Mouse (Mus musculus) heart, embryonic 16.5 days (tissue): ENCODE measurements around the gene Col26a1. TPM values are rescaled to one million over a fixed set of nuclear protein-coding genes. Genes with fewer than 3 reads are reported as not detected.

Source experiments
- ATAC-seq: fragments of 200-750 bp; cut with Nextera tagmentation; replicated peaks from 2 replicates; pipeline ENCODE4 v1.8.0; 2017; ENCODE audit warnings: moderate number of reproducible peaks; ENCODE audit not compliant: insufficient read depth, low FRiP score; ENCODE audit errors: extremely low read depth
- H3K27ac ChIP-seq: fragments of 300-500 bp; sonication (generic); 2 replicates; pipeline ENCODE4 v1.5.1; 2014; ENCODE audit warnings: mild to moderate bottlenecking, low read length, control low read depth, moderate library complexity
- H3K27me3 ChIP-seq: fragments of 300-500 bp; sonication (generic); 2 replicates; pipeline ENCODE4 v1.6.1; 2014; ENCODE audit warnings: low read length, mixed read lengths; ENCODE audit not compliant: control insufficient read depth, insufficient read depth
- H3K36me3 ChIP-seq: fragments of 300-500 bp; sonication (generic); 2 replicates; pipeline ENCODE4 v1.6.1; 2014; ENCODE audit not compliant: control insufficient read depth, insufficient read depth
- H3K4me1 ChIP-seq: fragments of 300-500 bp; sonication (generic); 2 replicates; pipeline ENCODE4 v1.6.1; 2014; ENCODE audit warnings: low read length, mixed read lengths; ENCODE audit not compliant: control insufficient read depth, insufficient read depth
- H3K4me2 ChIP-seq: fragments of 300-500 bp; sonication (generic); 2 replicates; pipeline ENCODE4 v1.6.1; 2014; ENCODE audit warnings: low read depth, mild to moderate bottlenecking, control low read depth, low read length
- H3K4me3 ChIP-seq: fragments of 300-500 bp; sonication (generic); 2 replicates; pipeline ENCODE4 v1.5.1; 2014; ENCODE audit warnings: mild to moderate bottlenecking, control low read depth, low read length
- H3K9ac ChIP-seq: fragments of 300-500 bp; sonication (generic); 2 replicates; pipeline ENCODE4 v1.6.1; 2014; ENCODE audit warnings: low read length, control low read depth
- H3K9me3 ChIP-seq: fragments of 300-500 bp; sonication (generic); replicated peaks from 2 replicates; pipeline ENCODE4 v1.6.1; 2016; ENCODE audit warnings: low read length; ENCODE audit not compliant: control insufficient read depth
- WGBS: fragments of 180-500 bp; shearing (Covaris S2); extraction: QIAGEN DNeasy Blood & Tissue Kit; methylation state at CpG from one replicate; pipeline ENCODE4 v1.1.7; 2014; 5-methylcytosine and 5-hydroxymethylcytosine counted together
- polyA plus RNA-seq: library from polyadenylated mRNA; unstranded; fragments of >200 nt; fragmentation: Nextera tagmentation; extraction: Ambion mirVana; gene quantifications from 2 replicates; pipeline ENCODE4 v1.2.1, GENCODE M21; 2015

Gene Col26a1
- polyA plus RNA-seq, 1 experiment from 2014 or later: 9.0 TPM

DNA sequence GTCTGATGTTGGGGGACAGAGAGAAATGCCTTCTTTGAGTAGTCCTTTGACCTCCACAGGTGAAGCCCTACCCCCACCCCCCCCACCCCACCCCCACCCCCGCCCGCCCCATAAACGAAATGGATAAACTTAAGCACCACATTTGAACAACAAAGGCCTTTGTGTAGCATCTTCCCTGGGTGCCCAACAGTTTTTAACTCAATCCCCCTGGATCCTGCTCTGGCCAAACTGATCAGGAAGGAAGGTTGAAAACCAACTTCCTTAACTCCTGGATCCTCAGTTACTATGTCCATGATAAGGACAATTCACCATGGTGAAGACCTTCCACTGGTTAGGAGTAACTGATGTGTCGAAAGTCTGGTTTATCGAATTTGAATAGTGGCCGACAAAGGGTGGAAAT, 103.1 kb downstream of the Col26a1 start:
- WGBS: 88% methylated on average over 6 of the region's 6 CpGs
- peaks cover 5% of the 10 kb centered on the region; the same call in 1 of the 2 replicates for H3K9me3 ChIP-seq

DNA sequence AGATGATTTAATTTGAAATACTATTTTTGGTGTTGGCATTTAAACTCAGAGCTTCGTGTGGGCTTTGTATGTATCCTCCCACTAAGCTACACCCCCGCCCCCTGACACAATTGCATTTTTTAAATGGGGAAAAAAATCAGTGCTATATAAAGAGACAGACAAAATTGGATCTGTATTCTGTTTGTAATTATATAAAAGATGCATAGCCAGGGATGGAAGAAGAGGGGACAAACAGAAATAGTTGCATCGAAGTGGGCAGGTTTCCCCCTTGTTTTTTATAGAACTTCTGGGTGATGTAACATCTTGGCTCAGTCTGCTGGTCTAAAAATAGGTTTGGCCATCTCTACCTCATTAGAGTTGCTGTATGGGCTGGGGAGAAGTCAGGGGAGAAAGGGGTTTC, 107.5 kb downstream of the Col26a1 start:
- Histone ChIP-seq H3K9me3 (peaks cover 6% of the 10 kb centered on the region; the same call in 1 of the 2 replicates), H3K27ac (no peak overlapping the region), H3K36me3 (no peaks in the 10 kb centered on the region), H3K27me3 (no peaks in the 10 kb centered on the region), H3K4me1 (peaks cover 7% of the 10 kb centered on the region; the same call in 1 of the 2 replicates), H3K9ac (no peak overlapping the region), H3K4me3 (no peak overlapping the region), H3K4me2 (0 out of 2 replicates have a peak overlapping the region, but pooled peaks have one; percentile 13)
- ATAC-seq: no peak
- 39% methylated on average over 3 of the region's 3 CpGs for whole genome bisulfite sequencing

More for the DNA sequence above, 103.1 kb downstream of the Col26a1 start:
- no peak overlapping the region for H3K27ac ChIP-seq
- no peaks in the 10 kb centered on the region for H3K36me3 ChIP-seq
- H3K4me2 ChIP-seq: no peak overlapping the region
- H3K4me3 ChIP-seq: no peak overlapping the region
- H3K9ac ChIP-seq: no peak overlapping the region
- ATAC-seq: no peak
- no peaks in the 10 kb centered on the region for H3K27me3 ChIP-seq
- H3K4me1 ChIP-seq: peaks cover 7% of the 10 kb centered on the region; the same call in 1 of the 2 replicates

DNA sequence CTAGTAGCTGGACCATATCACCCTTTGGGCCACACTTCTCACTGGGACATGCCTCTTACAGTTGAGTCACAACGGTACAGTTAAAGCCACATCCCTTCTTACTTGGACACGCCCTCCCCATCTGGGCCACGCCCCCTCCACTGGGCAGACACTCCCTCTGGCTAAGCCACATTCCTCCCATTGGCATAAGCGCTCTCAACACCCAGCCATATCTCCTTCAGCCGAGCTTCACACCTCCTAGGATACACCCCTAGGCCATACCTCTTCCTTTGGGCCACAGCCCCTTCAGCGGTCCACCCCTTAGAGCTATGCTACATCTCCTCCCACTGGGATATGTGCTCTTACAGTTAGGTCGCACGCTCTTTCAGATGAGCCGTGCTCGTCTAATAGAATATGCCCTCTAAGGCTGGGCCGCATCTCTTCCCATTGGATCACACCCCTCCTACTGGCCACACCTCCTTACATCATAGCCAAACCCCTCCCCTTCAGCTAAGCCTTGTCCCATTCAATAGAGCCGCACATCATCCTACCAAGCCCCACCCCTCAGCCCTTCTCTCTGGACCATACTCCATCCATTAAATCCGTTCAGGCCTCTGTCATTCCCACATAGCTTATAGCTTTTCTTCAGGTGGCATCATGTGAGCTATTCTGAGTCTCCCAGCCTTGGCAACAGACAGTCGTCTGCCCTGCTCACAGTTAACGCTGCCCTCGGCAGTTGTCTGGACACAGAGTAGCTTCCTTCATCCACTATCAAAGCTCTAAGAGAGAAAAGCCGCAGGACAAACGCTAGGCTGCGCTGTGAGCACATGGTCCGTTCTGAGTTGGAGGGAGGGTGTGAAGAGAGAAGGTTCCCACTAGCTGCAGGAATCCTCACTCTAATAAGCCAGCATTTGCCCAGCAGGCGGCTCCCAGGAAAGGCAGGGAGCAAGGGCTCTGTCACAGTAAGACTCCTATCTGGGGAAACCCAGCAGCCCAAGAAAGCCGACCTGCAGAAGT, 109.7 kb downstream of the Col26a1 start:
- WGBS: 45% methylated on average over 22 of the region's 22 CpGs
- H3K27ac ChIP-seq: no peak overlapping the region
- H3K9ac ChIP-seq: no peak overlapping the region
- peaks cover 7% of the 10 kb centered on the region; the same call in 1 of the 2 replicates for H3K4me1 ChIP-seq
- no peak; the same call in 1 of the 2 replicates for ATAC-seq
- no peak overlapping the region for H3K4me3 ChIP-seq
- peaks cover 6% of the 10 kb centered on the region; the same call in 1 of the 2 replicates for H3K9me3 ChIP-seq
- no peaks in the 10 kb centered on the region for H3K27me3 ChIP-seq
- no peak overlapping the region for H3K4me2 ChIP-seq
- H3K36me3 ChIP-seq: no peaks in the 10 kb centered on the region

DNA sequence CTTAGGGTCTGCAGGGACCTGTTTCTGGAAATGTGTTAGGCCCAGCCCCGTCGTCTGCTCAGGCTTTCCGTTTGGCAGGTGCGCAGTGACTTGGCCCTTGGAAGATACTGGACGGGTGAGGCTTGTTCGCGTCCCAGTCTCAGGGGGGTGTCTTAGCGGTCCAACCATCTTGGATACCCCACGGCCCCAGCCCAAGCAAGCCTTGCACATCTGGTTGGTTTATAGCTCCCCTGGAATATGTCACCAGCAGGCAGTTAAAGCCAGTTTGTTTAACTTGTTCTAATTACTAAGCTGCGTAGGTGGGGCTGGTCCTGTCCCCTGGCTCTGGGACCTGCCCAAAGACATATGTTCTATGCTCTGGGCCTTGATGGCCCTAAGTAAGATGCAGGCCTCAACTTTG, 111.9 kb downstream of the Col26a1 start:
- H3K4me2 ChIP-seq: no peak overlapping the region
- ATAC-seq: no peak
- no peak overlapping the region for H3K27ac ChIP-seq
- H3K36me3 ChIP-seq: no peaks in the 10 kb centered on the region
- no peaks in the 10 kb centered on the region for H3K27me3 ChIP-seq
- 92% methylated on average over 10 of the region's 10 CpGs for WGBS
- no peak overlapping the region for H3K9ac ChIP-seq
- H3K4me3 ChIP-seq: no peak overlapping the region
- H3K4me1 ChIP-seq: peaks cover 6% of the 10 kb centered on the region; the same call in 1 of the 2 replicates
- peaks cover 6% of the 10 kb centered on the region; the same call in 1 of the 2 replicates for H3K9me3 ChIP-seq

DNA sequence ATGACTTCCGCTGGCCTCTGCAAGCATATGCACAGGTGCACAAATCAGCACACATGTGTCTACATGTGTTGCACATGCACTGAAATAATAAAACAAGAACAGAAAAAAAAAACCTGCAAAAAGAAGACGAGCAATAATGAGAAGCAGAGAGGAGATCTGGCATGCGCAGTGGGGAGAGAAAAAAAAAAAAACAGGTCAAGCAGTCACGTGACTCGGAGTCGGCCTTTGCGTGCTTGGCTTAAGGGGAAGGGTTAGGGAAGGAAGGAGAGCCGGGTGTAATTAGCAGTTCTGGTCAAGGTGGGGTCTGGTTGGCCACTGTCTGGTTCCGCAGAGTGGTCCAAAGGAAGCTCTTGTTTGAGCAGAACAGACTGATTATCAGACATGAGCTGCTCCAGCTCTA, 115.7 kb downstream of the Col26a1 start:
- no peak overlapping the region for H3K9ac ChIP-seq
- no peak for ATAC-seq
- 0 out of 2 replicates have a peak, but pooled peaks cover 6% of the 10 kb centered on the region for H3K4me1 ChIP-seq
- no peak overlapping the region for H3K4me2 ChIP-seq
- H3K27me3 ChIP-seq: no peaks in the 10 kb centered on the region
- H3K27ac ChIP-seq: no peak overlapping the region
- H3K9me3 ChIP-seq: no peaks in the 10 kb centered on the region
- H3K4me3 ChIP-seq: no peak overlapping the region
- H3K36me3 ChIP-seq: no peaks in the 10 kb centered on the region
- WGBS: 77% methylated on average over 9 of the region's 9 CpGs

GRCm38 (mm10) chr5:136764157-136764669, 118.8 kb downstream of the Col26a1 start:
- Histone ChIP-seq H3K4me1 (0 out of 2 replicates have a peak, but pooled peaks cover 6% of the 10 kb centered on the region), H3K9ac (no peak overlapping the region), H3K36me3 (no peaks in the 10 kb centered on the region), H3K9me3 (no peaks in the 10 kb centered on the region), H3K4me2 (no peak overlapping the region), H3K27ac (no peak overlapping the region), H3K4me3 (no peak overlapping the region), H3K27me3 (no peaks in the 10 kb centered on the region)
- no peak; the same call in 1 of the 2 replicates for ATAC-seq
- WGBS: 34% methylated on average over 8 of the region's 8 CpGs

- no peaks in the 10 kb centered on the region for H3K9me3 ChIP-seq
- 51% methylated on average over 6 of the region's 6 CpGs for WGBS
- no peak overlapping the region for H3K9ac ChIP-seq
- no peaks in the 10 kb centered on the region; the same call in 1 of the 2 replicates for H3K27me3 ChIP-seq
- no peak overlapping the region for H3K4me3 ChIP-seq
- H3K36me3 ChIP-seq: no peaks in the 10 kb centered on the region
- no peak overlapping the region for H3K27ac ChIP-seq
- H3K4me1 ChIP-seq: 0 out of 2 replicates have a peak, but pooled peaks cover 6% of the 10 kb centered on the region
- ATAC-seq: no peak
- H3K4me2 ChIP-seq: no peak overlapping the region
Observed at GRCm38 (mm10) chr5:136760345-136760744, 122.7 kb downstream of the Col26a1 start.

DNA sequence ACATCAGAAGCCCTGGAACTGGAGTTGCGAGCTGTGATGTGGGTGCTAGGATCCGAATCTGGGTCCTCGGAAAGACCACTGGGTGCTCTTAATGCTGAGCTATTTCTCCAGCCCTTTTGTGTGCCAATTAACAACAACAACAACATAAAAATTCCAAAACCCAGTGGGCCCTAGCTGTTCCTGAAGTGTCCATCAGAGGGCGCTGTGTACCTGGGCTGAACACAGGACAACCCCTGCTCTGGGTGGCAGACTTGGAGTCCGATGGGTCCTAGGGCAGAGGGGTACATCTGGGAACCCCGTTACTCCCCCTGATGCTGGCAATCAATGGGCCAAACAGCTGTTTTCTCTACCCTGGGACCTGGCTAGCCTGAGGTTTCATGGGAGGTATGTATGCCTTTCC, 123.2 kb downstream of the Col26a1 start:
- H3K9me3 ChIP-seq: no peaks in the 10 kb centered on the region
- ATAC-seq: no peak
- H3K36me3 ChIP-seq: no peaks in the 10 kb centered on the region
- no peak overlapping the region for H3K4me2 ChIP-seq
- H3K4me1 ChIP-seq: 0 out of 2 replicates have a peak, but pooled peaks cover 6% of the 10 kb centered on the region
- H3K4me3 ChIP-seq: no peak overlapping the region
- no peak overlapping the region for H3K27ac ChIP-seq
- no peaks in the 10 kb centered on the region; the same call in 1 of the 2 replicates for H3K27me3 ChIP-seq
- 45% methylated on average over 6 of the region's 6 CpGs for WGBS
- no peak overlapping the region for H3K9ac ChIP-seq

DNA sequence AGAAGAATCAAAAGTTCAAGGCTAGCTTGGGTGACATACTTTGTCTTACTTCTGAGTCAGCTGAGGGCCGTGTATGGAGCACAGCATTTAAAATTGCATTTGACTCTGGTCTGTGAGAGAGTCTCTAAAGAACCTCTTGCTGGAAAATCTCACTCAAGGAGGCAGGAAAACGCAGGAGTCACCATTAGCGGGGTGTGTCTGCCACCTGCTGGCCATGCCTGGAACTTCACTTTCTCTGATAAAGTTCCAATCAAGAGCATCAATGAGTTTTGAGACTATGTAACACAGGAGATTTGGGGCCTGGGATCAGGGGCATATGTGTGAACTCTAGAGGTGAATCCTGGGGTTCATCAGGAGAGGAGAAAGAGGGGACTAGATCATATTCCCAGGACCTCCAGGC, 127.3 kb downstream of the Col26a1 start:
- no peak for ATAC-seq
- 2% methylated on average over 3 of the region's 3 CpGs for WGBS

More for the DNA sequence above, 127.3 kb downstream of the Col26a1 start:
- Histone ChIP-seq H3K4me2 (no peak overlapping the region), H3K36me3 (no peaks in the 10 kb centered on the region), H3K27me3 (no peaks in the 10 kb centered on the region; the same call in 1 of the 2 replicates), H3K9ac (no peak overlapping the region), H3K27ac (no peak overlapping the region), H3K9me3 (peaks cover 3% of the 10 kb centered on the region; the same call in 1 of the 2 replicates), H3K4me1 (no peaks in the 10 kb centered on the region), H3K4me3 (no peak overlapping the region)
